Mouse (Mus musculus) skeletal muscle tissue, adult 2 months (tissue): ENCODE measurements around the gene Acsl5.

Source experiments
- DNase-seq: peaks from one replicate; pipeline ENCODE4 v3.0.0-alpha.2; 2012; ENCODE audit warnings: low read depth, low spot score

Acsl5 gene

DNA sequence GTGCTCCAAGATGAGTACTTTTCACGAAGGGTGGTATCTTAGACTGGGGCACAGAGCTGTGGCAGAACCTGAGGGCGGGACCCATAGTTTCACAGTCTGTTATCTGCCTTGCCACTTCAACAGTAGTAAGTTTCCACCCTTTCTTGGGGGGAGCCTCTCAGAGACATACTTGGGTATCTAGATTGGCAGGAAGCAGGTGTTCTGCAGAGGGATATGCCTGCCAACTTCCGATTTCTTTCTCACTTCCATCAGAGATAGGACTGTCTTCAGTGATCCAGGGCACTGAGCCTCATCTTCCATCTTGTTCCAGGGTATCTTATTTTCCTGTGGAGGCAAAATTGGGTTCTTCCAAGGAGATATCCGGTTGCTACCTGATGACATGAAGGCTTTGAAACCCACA, 32.4 kb downstream of the Acsl5 start:
- DNase-seq, result peak; percentile 6

GRCm38 (mm10) chr19:55286034-55286433, 34.3 kb downstream of the Acsl5 start:
- DNase-seq, result no peak

GRCm38 (mm10) chr19:55288974-55289373, 37.2 kb downstream of the Acsl5 start:
- DNase-seq, result no peak

GRCm38 (mm10) chr19:55290621-55291270, 39.0 kb downstream of the Acsl5 start:
- DNase-seq, result no peak

DNA sequence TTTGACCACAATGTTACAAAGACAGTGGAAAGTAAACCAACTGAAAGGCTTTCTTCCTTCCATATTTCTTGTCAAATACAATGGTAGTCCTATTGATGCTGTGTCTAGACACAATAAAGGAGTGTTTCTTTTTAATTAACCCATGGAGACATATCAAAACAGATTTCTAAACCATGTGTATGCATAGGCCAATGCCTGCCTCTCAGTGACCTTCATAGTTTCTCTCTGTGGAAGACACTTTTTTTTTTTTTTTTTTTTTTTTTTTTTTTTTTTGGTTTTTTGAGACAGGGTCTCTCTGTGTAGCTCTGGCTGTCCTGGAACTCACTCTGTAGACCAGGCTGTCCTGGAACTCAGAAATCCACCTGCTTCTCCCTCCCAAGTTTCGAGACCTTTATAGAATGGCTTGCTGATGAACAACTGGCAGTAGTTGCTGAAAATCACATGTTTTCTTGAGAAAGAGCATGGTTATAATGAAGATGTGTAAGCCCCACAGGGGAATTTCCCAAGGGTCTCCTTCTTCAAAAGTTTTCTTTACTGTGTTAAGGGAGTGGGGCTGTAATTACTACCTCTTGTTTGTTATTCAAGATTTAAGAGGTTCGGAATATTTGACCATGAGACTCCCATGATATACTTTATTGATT, 40.6 kb downstream of the Acsl5 start:
- no peak for DNase-seq

DNA sequence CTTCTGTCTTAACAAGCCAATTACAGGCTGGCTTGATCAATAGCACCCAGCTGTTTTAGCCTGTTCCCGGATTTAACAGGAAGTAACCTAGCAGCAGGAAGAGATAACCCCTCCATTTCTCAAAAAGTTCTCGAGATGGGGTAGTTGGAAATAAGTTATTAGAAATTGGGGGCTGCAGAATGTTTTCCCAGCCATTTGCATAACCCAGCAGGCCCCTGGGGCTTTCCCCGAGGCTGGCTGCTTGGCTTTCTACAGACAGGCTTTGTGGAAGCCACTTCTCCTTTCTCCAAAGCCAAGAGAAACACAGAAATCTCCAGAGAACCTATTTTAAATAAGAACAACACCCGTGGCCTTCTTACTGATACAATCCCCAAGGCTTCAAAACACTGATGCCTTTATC, 41.4 kb downstream of the Acsl5 start:
- no peak for DNase-seq

GRCm38 (mm10) chr19:55295075-55295474, 43.3 kb downstream of the Acsl5 start:
- no peak for DNase-seq

- no peak for DNase-seq
These were observed 43.8 kb downstream of the Acsl5 start for GRCm38 (mm10) chr19:55295556-55295955.

- DNase-seq, result no peak
These were observed 44.6 kb downstream of the Acsl5 start for GRCm38 (mm10) chr19:55296301-55296700.

- DNase-seq, result no peak
These were observed 45.8 kb downstream of the Acsl5 start for GRCm38 (mm10) chr19:55297489-55297888.

DNA sequence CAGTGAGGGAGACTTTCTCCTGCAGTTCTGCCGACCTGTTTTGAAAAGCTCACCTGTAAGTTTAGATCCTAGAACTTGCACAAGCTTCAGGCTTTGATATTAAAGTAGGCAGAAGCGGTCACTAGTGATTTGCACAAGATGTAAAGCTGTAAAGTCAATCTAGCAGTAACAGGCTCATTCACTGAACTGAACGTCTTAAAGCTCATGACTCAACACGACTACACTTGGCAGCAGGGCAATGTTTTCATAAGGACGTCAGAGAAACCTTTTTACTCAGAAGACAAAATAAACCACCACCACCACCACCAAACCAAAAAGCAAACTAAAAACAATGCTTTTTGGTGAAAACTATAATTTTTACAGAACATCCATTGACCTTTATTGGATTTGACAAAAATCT, 46.2 kb downstream of the Acsl5 start:
- DNase-seq, result no peak

DNA sequence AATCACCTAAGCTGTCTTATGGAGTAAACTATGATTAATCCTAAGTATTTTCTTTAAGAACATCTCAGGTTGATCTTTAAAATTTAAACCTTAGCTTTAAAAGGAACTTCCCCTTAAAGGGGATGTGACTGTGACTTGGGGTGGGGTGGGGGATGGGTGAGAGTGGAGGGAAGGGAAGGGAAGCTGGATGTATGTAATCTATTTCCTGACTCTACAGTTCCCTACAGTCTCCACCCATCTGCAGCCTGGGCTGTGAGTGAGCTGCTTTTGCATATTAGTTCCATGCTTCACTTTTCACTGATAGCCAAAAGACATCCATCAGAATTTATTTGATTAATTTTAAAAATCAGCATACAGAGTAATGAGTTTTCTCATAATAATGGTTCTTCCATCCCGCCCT, 47.6 kb downstream of the Acsl5 start:
- no peak for DNase-seq

DNA sequence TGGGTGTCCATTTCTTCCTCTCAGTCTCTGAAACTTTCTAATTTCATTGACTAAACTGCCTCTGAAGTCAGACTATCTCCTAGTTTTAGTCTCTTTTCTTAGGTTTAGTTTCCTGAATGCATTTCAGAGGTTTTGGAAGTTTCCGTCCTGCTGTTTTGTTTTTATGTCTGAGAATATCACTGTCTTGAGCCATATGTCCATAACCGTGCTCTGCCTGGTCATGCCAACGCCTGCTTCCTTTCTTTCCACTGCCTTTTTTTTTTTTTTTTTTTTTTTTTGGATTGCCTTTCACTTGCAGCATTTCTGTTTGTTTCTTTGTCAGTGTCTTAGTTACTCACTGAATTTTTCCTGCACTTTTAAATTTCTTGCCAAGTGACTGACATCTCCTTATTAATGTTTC, 48.8 kb downstream of the Acsl5 start:
- DNase-seq, result no peak

GRCm38 (mm10) chr19:55305024-55305423, 53.3 kb downstream of the Acsl5 start:
- DNase-seq, result no peak

GRCm38 (mm10) chr19:55311874-55312273, 60.1 kb downstream of the Acsl5 start:
- DNase-seq, result no peak

- DNase-seq, result no peak
These were observed 61.9 kb downstream of the Acsl5 start for GRCm38 (mm10) chr19:55313649-55314048.

DNA sequence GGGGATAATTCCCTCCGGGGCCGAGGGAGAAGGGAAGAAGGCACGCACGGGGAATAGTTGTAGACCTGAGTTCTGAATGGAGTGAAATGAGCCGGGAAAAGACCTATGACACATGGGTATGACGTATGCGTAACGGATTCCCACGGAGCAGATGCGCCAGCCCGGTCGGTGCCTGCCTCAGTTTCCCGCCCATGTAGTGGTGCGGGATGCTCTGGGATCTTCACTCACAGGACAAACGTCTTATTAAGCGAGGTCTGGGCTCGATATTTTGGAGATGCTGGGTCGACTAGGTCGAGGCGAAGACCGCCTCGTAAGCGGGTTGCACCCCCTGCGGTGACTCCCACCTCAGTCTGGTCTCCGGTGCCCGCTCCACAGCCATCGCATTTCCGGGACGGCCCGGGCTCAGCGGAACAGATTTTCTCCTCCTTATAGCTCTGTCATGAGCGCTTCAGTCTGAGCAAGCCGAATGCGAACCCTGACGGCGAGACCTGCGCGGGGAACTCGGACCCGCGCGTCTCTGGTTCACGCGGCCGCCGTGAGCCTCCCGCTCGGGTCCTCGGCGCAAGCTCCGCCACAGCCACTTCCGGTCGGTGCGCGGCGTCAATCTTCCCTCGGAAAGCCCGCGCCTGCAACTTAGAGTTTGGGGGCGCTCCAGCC, 63.8 kb downstream of the Acsl5 start, which contains the start of gene Zdhhc6:
TSS of gene Zdhhc6 (minus strand) at position 581 of the 657 bp plus-strand sequence.
- no peak for DNase-seq

DNA sequence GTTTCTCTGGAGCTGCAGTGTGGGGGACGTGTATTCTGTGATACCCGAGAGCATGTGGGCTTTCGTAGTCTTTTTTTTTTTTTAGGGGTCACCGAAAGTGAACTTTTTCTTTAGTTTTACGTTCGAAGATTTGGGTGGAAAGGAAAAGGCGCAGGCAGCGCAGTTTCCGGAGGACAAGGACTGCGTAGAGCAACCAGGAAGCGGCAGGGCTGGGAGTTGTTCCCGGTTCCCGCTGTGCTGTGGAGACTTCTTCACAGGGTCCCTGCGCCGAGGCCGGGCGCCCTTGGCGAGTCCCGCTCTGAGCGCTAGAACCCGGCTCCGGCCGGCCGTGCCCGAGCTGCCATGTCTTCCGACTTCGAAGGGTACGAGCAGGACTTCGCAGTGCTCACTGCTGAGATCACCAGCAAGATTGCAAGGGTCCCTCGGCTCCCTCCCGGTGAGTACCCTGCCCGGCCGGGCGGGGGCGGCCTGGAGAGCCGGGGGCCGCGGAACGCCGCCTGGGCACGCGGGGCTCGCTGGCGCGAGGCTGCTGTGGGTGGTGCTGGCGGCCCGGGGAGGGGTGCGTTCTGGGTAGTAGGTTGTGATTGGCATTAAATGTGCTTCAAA, 64.5 kb downstream of the Acsl5 start, which contains the start of gene Vti1a:
TSS of gene Vti1a (plus strand) at position 187 of the 606 bp plus-strand sequence.
- peak; percentile 79 for DNase-seq

- no peak for DNase-seq
These were observed 65.2 kb downstream of the Acsl5 start for GRCm38 (mm10) chr19:55316901-55317300.

DNA sequence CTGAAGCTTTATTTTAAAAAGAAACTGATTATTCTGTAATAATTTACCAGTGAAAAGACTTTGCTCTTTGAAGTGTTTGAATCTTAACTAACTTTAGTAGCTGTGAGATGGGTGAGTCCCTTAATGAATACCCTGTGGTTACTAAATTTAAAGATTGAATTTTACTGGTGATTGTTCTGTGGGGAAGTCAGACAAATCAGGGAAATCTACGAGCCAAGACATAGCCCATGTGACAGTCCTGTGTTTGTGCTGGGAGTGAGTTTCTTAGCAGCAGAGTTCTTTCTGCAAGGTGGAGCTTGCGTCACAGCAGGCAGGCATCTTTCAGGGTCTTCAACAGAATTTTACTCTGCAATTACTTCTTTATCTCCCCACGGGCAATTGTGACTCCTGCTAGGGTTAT, 67.3 kb downstream of the Acsl5 start:
- no peak for DNase-seq

GRCm38 (mm10) chr19:55319521-55319920, 67.8 kb downstream of the Acsl5 start:
- no peak for DNase-seq

- DNase-seq, result no peak
These were observed 70.9 kb downstream of the Acsl5 start for GRCm38 (mm10) chr19:55322604-55323003.
